Mouse (Mus musculus): Measurements from ENCODE around the gene Myo15b. TPM values are rescaled to one million over a fixed set of nuclear protein-coding genes. Genes with fewer than 3 reads are reported as not detected.

Gene Myo15b
- polyA plus RNA-seq (2015; fragmentation: Nextera tagmentation; extraction: Ambion mirVana): 0.17 and 1.7 TPM in 2 replicates

DNA sequence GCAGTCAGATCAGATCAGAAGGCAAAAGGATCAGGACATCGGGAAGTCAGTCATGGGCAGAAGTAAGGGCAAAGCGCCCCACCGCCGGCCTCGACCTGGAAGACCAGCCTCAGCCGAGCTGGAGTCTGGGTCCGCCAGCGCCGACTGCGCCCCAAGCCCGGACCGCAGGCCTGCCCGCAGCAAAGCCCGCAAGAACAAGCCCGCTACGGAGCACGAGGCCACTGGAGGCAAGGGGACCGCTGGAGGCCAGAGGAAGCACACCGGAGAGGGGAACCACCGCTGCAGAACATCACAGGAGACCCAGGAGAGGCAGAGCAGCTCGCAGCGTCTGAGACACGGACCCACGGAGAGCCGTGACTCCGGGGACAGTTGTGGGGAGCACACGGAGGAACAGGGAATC lies at the start of gene Myo15b:
Gene Myo15b, plus strand, starts transcription at position 53 of the 400 bp plus-strand sequence.
- no peak for ATAC-seq (replicated peaks; ENCODE audit: extremely low read depth, insufficient read depth, low FRiP score)
- peak within 1 kb of the TSS; percentile 56 for H3K4me3 ChIP-seq (ENCODE audit: low read length)
- WGBS: 17% methylated on average over 27 of the region's 27 CpGs
- H3K9me3 ChIP-seq (replicated peaks; ENCODE audit: control insufficient read depth, low read length): peaks cover 4% of the 10 kb centered on the region
- no peak within 1 kb of the TSS for H3K27ac ChIP-seq (ENCODE audit: low read length)
- peak within 1 kb of the TSS; percentile 69 for H3K9ac ChIP-seq (ENCODE audit: low read length)
- H3K27me3 ChIP-seq (ENCODE audit: control insufficient read depth, insufficient read depth, low read length): peaks cover 34% of the 10 kb centered on the region
- peaks cover 2% of the 10 kb centered on the region; the same call in 1 of the 2 replicates for H3K36me3 ChIP-seq (ENCODE audit: control insufficient read depth, insufficient read depth)
- H3K4me1 ChIP-seq (ENCODE audit: control insufficient read depth, insufficient read depth, low read length): peaks cover 15% of the 10 kb centered on the region
- peak within 1 kb of the TSS; percentile 79 for H3K4me2 ChIP-seq (ENCODE audit: low read depth, low read length)

GRCm38 (mm10) chr11:115808696-115809310 lies 49.4 kb upstream of the Myo15b start:
- no peaks in the 10 kb centered on the region for H3K9me3 ChIP-seq (replicated peaks; ENCODE audit: control insufficient read depth, low read length)
- no peaks in the 10 kb centered on the region for H3K27me3 ChIP-seq (ENCODE audit: control insufficient read depth, insufficient read depth, low read length)
- H3K9ac ChIP-seq (ENCODE audit: low read length): peak overlapping the region; percentile 92
- ATAC-seq (replicated peaks; ENCODE audit: extremely low read depth, insufficient read depth, low FRiP score): peak; percentile 25
- peak overlapping the region; percentile 89 for H3K4me3 ChIP-seq (ENCODE audit: low read length)
- H3K4me2 ChIP-seq (ENCODE audit: low read depth, low read length): peak overlapping the region; percentile 97
- 10% methylated on average over 10 of the region's 10 CpGs for WGBS
- peaks cover 33% of the 10 kb centered on the region for H3K36me3 ChIP-seq (ENCODE audit: control insufficient read depth, insufficient read depth)
- peak overlapping the region; percentile 94 for H3K27ac ChIP-seq (ENCODE audit: low read length)
- peaks cover 52% of the 10 kb centered on the region for H3K4me1 ChIP-seq (ENCODE audit: control insufficient read depth, insufficient read depth, low read length)

GRCm38 (mm10) chr11:115809311-115809781 lies 48.9 kb upstream of the Myo15b start:
- peak overlapping the region; percentile 92 for H3K9ac ChIP-seq (ENCODE audit: low read length)
- peak overlapping the region; percentile 89 for H3K4me3 ChIP-seq (ENCODE audit: low read length)
- peak overlapping the region; percentile 97 for H3K4me2 ChIP-seq (ENCODE audit: low read depth, low read length)
- H3K27me3 ChIP-seq (ENCODE audit: control insufficient read depth, insufficient read depth, low read length): no peaks in the 10 kb centered on the region
- H3K27ac ChIP-seq (ENCODE audit: low read length): peak overlapping the region; percentile 94
- peaks cover 30% of the 10 kb centered on the region for H3K36me3 ChIP-seq (ENCODE audit: control insufficient read depth, insufficient read depth)
- WGBS: 44% methylated on average over 8 of the region's 8 CpGs
- H3K4me1 ChIP-seq (ENCODE audit: control insufficient read depth, insufficient read depth, low read length): peaks cover 55% of the 10 kb centered on the region
- ATAC-seq (replicated peaks; ENCODE audit: extremely low read depth, insufficient read depth, low FRiP score): peak; percentile 18; the same call in 1 of the 2 replicates
- H3K9me3 ChIP-seq (replicated peaks; ENCODE audit: control insufficient read depth, low read length): no peaks in the 10 kb centered on the region

- peak overlapping the region; percentile 89 for H3K4me3 ChIP-seq (ENCODE audit: low read length)
- H3K4me2 ChIP-seq (ENCODE audit: low read depth, low read length): peak overlapping the region; percentile 97
- WGBS: 16% methylated on average over 14 of the region's 14 CpGs
- no peaks in the 10 kb centered on the region for H3K9me3 ChIP-seq (replicated peaks; ENCODE audit: control insufficient read depth, low read length)
- peaks cover 19% of the 10 kb centered on the region for H3K36me3 ChIP-seq (ENCODE audit: control insufficient read depth, insufficient read depth)
- H3K27me3 ChIP-seq (ENCODE audit: control insufficient read depth, insufficient read depth, low read length): no peaks in the 10 kb centered on the region
- no peak for ATAC-seq (replicated peaks; ENCODE audit: extremely low read depth, insufficient read depth, low FRiP score)
- H3K9ac ChIP-seq (ENCODE audit: low read length): peak overlapping the region; percentile 92
- peak overlapping the region; percentile 94 for H3K27ac ChIP-seq (ENCODE audit: low read length)
- peaks cover 59% of the 10 kb centered on the region for H3K4me1 ChIP-seq (ENCODE audit: control insufficient read depth, insufficient read depth, low read length)
Observed at GRCm38 (mm10) chr11:115810377-115810776, 47.8 kb upstream of the Myo15b start.

- peaks cover 10% of the 10 kb centered on the region for H3K36me3 ChIP-seq (ENCODE audit: control insufficient read depth, insufficient read depth)
- H3K9me3 ChIP-seq (replicated peaks; ENCODE audit: control insufficient read depth, low read length): no peaks in the 10 kb centered on the region
- peaks cover 62% of the 10 kb centered on the region for H3K4me1 ChIP-seq (ENCODE audit: control insufficient read depth, insufficient read depth, low read length)
- H3K27me3 ChIP-seq (ENCODE audit: control insufficient read depth, insufficient read depth, low read length): no peaks in the 10 kb centered on the region
- peak overlapping the region; percentile 89 for H3K4me3 ChIP-seq (ENCODE audit: low read length)
- peak overlapping the region; percentile 92 for H3K9ac ChIP-seq (ENCODE audit: low read length)
- no peak for ATAC-seq (replicated peaks; ENCODE audit: extremely low read depth, insufficient read depth, low FRiP score)
- H3K4me2 ChIP-seq (ENCODE audit: low read depth, low read length): peak overlapping the region; percentile 97
- 57% methylated on average over 20 of the region's 20 CpGs for WGBS
- H3K27ac ChIP-seq (ENCODE audit: low read length): peak overlapping the region; percentile 94
Observed at GRCm38 (mm10) chr11:115811381-115812093, 46.7 kb upstream of the Myo15b start.

GRCm38 (mm10) chr11:115812095-115812494 lies 46.1 kb upstream of the Myo15b start:
- Histone ChIP-seq H3K4me1 (ENCODE audit: control insufficient read depth, insufficient read depth, low read length) (peaks cover 60% of the 10 kb centered on the region), H3K4me3 (ENCODE audit: low read length) (peak overlapping the region; percentile 89), H3K36me3 (ENCODE audit: control insufficient read depth, insufficient read depth) (peaks cover 8% of the 10 kb centered on the region), H3K4me2 (ENCODE audit: low read depth, low read length) (peak overlapping the region; percentile 97), H3K9ac (ENCODE audit: low read length) (peak overlapping the region; percentile 92), H3K9me3 (replicated peaks; ENCODE audit: control insufficient read depth, low read length) (no peaks in the 10 kb centered on the region), H3K27ac (ENCODE audit: low read length) (peak overlapping the region; percentile 94), H3K27me3 (ENCODE audit: control insufficient read depth, insufficient read depth, low read length) (no peaks in the 10 kb centered on the region)
- no peak for ATAC-seq (replicated peaks; ENCODE audit: extremely low read depth, insufficient read depth, low FRiP score)
- WGBS: 9% methylated on average over 7 of the region's 7 CpGs

DNA sequence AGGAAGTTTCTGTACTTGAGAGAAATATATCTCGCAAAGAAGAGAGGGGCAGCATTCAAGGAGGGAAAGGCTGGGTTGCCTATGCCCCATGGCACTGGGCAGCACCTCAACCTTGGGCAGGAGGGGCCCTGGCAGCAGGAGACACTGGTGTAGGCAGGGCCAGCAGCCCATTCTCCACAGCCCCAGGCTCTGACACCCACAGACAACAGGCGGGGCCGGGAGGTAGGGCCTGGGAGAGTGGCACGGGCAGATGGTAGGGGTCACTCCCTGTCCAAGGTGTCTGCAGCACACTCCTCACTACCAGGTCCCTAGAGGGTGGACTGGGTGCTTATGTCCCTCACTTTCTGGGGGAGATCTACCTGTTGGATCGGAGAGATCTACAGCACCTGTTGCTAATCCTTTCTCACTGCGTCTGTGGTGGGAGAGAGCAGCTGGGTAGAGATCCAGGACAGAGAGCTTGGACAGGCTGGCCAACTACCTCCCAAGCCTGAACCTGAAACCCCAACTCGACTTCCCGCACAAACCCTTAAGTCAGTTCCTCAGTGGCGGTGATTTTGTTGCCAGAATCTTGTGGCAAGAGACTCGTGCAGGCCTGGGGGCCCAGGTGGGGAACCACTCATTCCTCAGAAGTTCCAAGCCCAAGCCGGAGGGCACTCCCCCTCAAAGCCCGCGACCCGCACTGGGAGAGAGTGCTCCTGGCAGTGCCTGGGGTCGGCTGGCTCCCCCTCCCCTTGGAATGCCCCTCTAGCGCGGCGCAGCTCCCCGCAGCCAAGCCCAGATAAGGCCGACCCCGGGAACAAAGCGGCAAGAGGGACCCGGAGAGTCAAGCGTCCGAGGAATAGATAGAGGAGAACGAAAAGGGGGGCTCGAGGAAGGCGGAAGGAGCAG lies 45.4 kb upstream of the Myo15b start:
- 0 out of 2 replicates have a peak, but pooled peaks cover 8% of the 10 kb centered on the region for H3K36me3 ChIP-seq (ENCODE audit: control insufficient read depth, insufficient read depth)
- peak overlapping the region; percentile 92 for H3K9ac ChIP-seq (ENCODE audit: low read length)
- no peaks in the 10 kb centered on the region for H3K27me3 ChIP-seq (ENCODE audit: control insufficient read depth, insufficient read depth, low read length)
- H3K4me2 ChIP-seq (ENCODE audit: low read depth, low read length): peak overlapping the region; percentile 97
- peaks cover 60% of the 10 kb centered on the region for H3K4me1 ChIP-seq (ENCODE audit: control insufficient read depth, insufficient read depth, low read length)
- no peak for ATAC-seq (replicated peaks; ENCODE audit: extremely low read depth, insufficient read depth, low FRiP score)
- H3K27ac ChIP-seq (ENCODE audit: low read length): peak overlapping the region; percentile 94
- no peaks in the 10 kb centered on the region for H3K9me3 ChIP-seq (replicated peaks; ENCODE audit: control insufficient read depth, low read length)
- 3% methylated on average over 28 of the region's 28 CpGs for WGBS
- H3K4me3 ChIP-seq (ENCODE audit: low read length): peak overlapping the region; percentile 89

DNA sequence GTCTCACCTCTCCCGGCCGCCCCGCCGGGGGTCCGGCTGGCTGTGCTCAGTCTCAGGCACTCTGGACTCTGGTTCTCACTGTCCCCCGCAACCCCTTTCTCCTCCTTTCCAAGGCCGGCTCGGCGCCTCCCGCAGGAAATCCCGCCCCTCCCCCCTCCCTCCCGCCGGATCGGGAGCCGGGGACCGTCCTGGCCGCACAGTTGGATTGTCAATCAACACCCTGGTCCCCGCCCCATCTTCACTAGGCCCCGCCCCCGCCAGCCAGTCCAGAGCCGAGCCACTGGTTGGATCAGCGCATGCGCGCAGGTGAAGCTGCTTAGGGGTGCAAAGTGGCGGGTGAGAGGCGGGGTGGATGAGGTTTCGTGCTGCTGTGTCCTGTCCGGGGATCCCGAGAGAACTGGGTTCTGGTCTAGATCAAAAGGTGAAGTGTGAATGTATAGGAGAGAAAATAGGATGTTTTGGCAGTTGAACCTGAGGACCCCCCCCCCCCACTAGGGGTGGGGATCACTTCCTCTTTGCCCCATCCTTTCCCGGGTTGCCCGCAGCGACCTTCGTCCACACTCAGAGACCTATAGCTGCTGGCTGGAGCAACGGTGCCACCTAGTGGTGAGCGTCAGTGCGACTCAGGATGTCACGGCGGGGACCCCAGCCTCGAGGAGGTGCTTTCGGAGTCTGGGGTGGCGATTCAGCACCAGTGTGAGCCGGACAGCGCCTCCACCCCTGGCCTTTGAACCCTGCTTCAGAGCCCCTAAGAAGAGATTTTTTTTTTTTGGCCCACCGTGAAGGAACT lies 44.5 kb upstream of the Myo15b start, which contains the start of gene Caskin2:
Gene Caskin2, minus strand, starts transcription at position 133 of the 790 bp plus-strand sequence.
- peaks cover 51% of the 10 kb centered on the region for H3K4me1 ChIP-seq (ENCODE audit: control insufficient read depth, insufficient read depth, low read length)
- ATAC-seq (replicated peaks; ENCODE audit: extremely low read depth, insufficient read depth, low FRiP score): peak; percentile 84
- peak within 1 kb of the TSS; percentile 97 for H3K4me2 ChIP-seq (ENCODE audit: low read depth, low read length)
- under 1% methylated on average over 43 of the region's 44 CpGs for WGBS
- H3K27me3 ChIP-seq (ENCODE audit: control insufficient read depth, insufficient read depth, low read length): no peaks in the 10 kb centered on the region
- H3K27ac ChIP-seq (ENCODE audit: low read length): peak within 1 kb of the TSS; percentile 94
- 0 out of 2 replicates have a peak, but pooled peaks cover 8% of the 10 kb centered on the region for H3K36me3 ChIP-seq (ENCODE audit: control insufficient read depth, insufficient read depth)
- peak within 1 kb of the TSS; percentile 89 for H3K4me3 ChIP-seq (ENCODE audit: low read length)
- peak within 1 kb of the TSS; percentile 92 for H3K9ac ChIP-seq (ENCODE audit: low read length)
- no peaks in the 10 kb centered on the region for H3K9me3 ChIP-seq (replicated peaks; ENCODE audit: control insufficient read depth, low read length)

Data from heart, embryonic 16.5 days (tissue).